Mouse (Mus musculus): ENCODE measurements around the gene Gm20388. TPM values are rescaled to one million over a fixed set of nuclear protein-coding genes. Genes with fewer than 3 reads are reported as not detected.

The Gm20388 gene
- total and polyA plus RNA-seq, 2 experiments from 2014 or later = 17.3 TPM; not detected in 1

GRCm38 (mm10) chr8:122906463-122907021 is 2995.9 kb downstream of the Gm20388 start:
- 3% methylated on average over 6 of the region's 6 CpGs for WGBS
- peak overlapping the region; percentile 26; the same call in 1 of the 2 replicates for H3K4me3 ChIP-seq (ENCODE audit: low read depth, low read length)
- no peaks in the 10 kb centered on the region for H3K27me3 ChIP-seq (ENCODE audit: control insufficient read depth, insufficient read depth, low read length)
- TF ChIP-seq EP300 (IDR thresholded peaks at IDR 0.05; ENCODE audit: low read depth) (no peak), CTCF (IDR thresholded peaks at IDR 0.05; ENCODE audit: low read depth) (peak; percentile 92)
- ATAC-seq (ENCODE audit: insufficient read depth, low read depth) = peak; percentile 87
- peaks cover 14% of the 10 kb centered on the region for H3K36me3 ChIP-seq (replicated peaks; ENCODE audit: control insufficient read depth, insufficient read depth, low read length)
- peak overlapping the region; percentile 13; the same call in 1 of the 2 replicates for H3K27ac ChIP-seq (ENCODE audit: low read depth)
- peak overlapping the region; percentile 46 for H3K4me2 ChIP-seq (ENCODE audit: low read depth, low read length)
- no peaks in the 10 kb centered on the region for H3K4me1 ChIP-seq (ENCODE audit: control insufficient read depth, insufficient read depth)
- H3K9me3 ChIP-seq (replicated peaks; ENCODE audit: control insufficient read depth, low read length) = no peaks in the 10 kb centered on the region
- no peak overlapping the region for H3K9ac ChIP-seq (replicated peaks; ENCODE audit: low read depth, low read length)
- DNase-seq (ENCODE audit: low spot score) = peak; percentile 91

- Histone ChIP-seq H3K9ac (replicated peaks; ENCODE audit: low read depth, low read length) (no peak overlapping the region), H3K9me3 (replicated peaks; ENCODE audit: control insufficient read depth, low read length) (no peaks in the 10 kb centered on the region), H3K4me1 (ENCODE audit: control insufficient read depth, insufficient read depth) (peaks cover 15% of the 10 kb centered on the region), H3K4me3 (ENCODE audit: low read depth, low read length) (no peak overlapping the region), H3K27ac (ENCODE audit: low read depth) (no peak overlapping the region), H3K36me3 (replicated peaks; ENCODE audit: control insufficient read depth, insufficient read depth, low read length) (peaks cover 36% of the 10 kb centered on the region), H3K27me3 (ENCODE audit: control insufficient read depth, insufficient read depth, low read length) (no peaks in the 10 kb centered on the region), H3K4me2 (ENCODE audit: low read depth, low read length) (no peak overlapping the region)
- WGBS = 70% methylated on average over 3 of the region's 3 CpGs
- ATAC-seq (ENCODE audit: insufficient read depth, low read depth) (no peak), DNase-seq (ENCODE audit: low spot score) (no peak)
- TF ChIP-seq EP300 (IDR thresholded peaks at IDR 0.05; ENCODE audit: low read depth) (no peak), CTCF (IDR thresholded peaks at IDR 0.05; ENCODE audit: low read depth) (no peak)
Measured at GRCm38 (mm10) chr8:122912150-122912549, 3001.5 kb downstream of the Gm20388 start.

GRCm38 (mm10) chr8:122912871-122913270 is 3002.2 kb downstream of the Gm20388 start:
- no peak overlapping the region for H3K4me3 ChIP-seq (ENCODE audit: low read depth, low read length)
- DNase-seq (ENCODE audit: low spot score) (no peak), ATAC-seq (ENCODE audit: insufficient read depth, low read depth) (no peak)
- H3K27me3 ChIP-seq (ENCODE audit: control insufficient read depth, insufficient read depth, low read length) = no peaks in the 10 kb centered on the region
- peaks cover 22% of the 10 kb centered on the region for H3K4me1 ChIP-seq (ENCODE audit: control insufficient read depth, insufficient read depth)
- no peak overlapping the region for H3K27ac ChIP-seq (ENCODE audit: low read depth)
- H3K9ac ChIP-seq (replicated peaks; ENCODE audit: low read depth, low read length) = no peak overlapping the region
- no peak overlapping the region for H3K4me2 ChIP-seq (ENCODE audit: low read depth, low read length)
- peaks cover 33% of the 10 kb centered on the region for H3K36me3 ChIP-seq (replicated peaks; ENCODE audit: control insufficient read depth, insufficient read depth, low read length)
- WGBS = 89% methylated on average over 4 of the region's 4 CpGs
- TF ChIP-seq CTCF (IDR thresholded peaks at IDR 0.05; ENCODE audit: low read depth) = no peak
- no peak for TF ChIP-seq EP300 (IDR thresholded peaks at IDR 0.05; ENCODE audit: low read depth)
- no peaks in the 10 kb centered on the region for H3K9me3 ChIP-seq (replicated peaks; ENCODE audit: control insufficient read depth, low read length)

GRCm38 (mm10) chr8:122916766-122917165 is 3006.1 kb downstream of the Gm20388 start:
- 24% methylated on average over 3 of the region's 3 CpGs for WGBS
- DNase-seq (ENCODE audit: low spot score) (no peak), ATAC-seq (ENCODE audit: insufficient read depth, low read depth) (no peak)
- H3K4me2 ChIP-seq (ENCODE audit: low read depth, low read length) = no peak overlapping the region
- H3K27me3 ChIP-seq (ENCODE audit: control insufficient read depth, insufficient read depth, low read length) = no peaks in the 10 kb centered on the region
- no peak overlapping the region for H3K9ac ChIP-seq (replicated peaks; ENCODE audit: low read depth, low read length)
- H3K36me3 ChIP-seq (replicated peaks; ENCODE audit: control insufficient read depth, insufficient read depth, low read length) = peaks cover 22% of the 10 kb centered on the region
- no peaks in the 10 kb centered on the region for H3K9me3 ChIP-seq (replicated peaks; ENCODE audit: control insufficient read depth, low read length)
- peak overlapping the region; percentile 79 for H3K27ac ChIP-seq (ENCODE audit: low read depth)
- no peak overlapping the region for H3K4me3 ChIP-seq (ENCODE audit: low read depth, low read length)
- TF ChIP-seq EP300 (IDR thresholded peaks at IDR 0.05; ENCODE audit: low read depth) (no peak), CTCF (IDR thresholded peaks at IDR 0.05; ENCODE audit: low read depth) (no peak)
- peaks cover 46% of the 10 kb centered on the region for H3K4me1 ChIP-seq (ENCODE audit: control insufficient read depth, insufficient read depth)

- ATAC-seq (ENCODE audit: insufficient read depth, low read depth) (peak; percentile 90), DNase-seq (ENCODE audit: low spot score) (peak; percentile 74)
- Histone ChIP-seq H3K4me3 (ENCODE audit: low read depth, low read length) (no peak overlapping the region), H3K9ac (replicated peaks; ENCODE audit: low read depth, low read length) (0 out of 2 replicates have a peak overlapping the region, but pooled peaks have one; percentile 21), H3K9me3 (replicated peaks; ENCODE audit: control insufficient read depth, low read length) (no peaks in the 10 kb centered on the region), H3K4me2 (ENCODE audit: low read depth, low read length) (peak overlapping the region; percentile 37), H3K4me1 (ENCODE audit: control insufficient read depth, insufficient read depth) (peaks cover 49% of the 10 kb centered on the region), H3K27ac (ENCODE audit: low read depth) (peak overlapping the region; percentile 79), H3K36me3 (replicated peaks; ENCODE audit: control insufficient read depth, insufficient read depth, low read length) (peaks cover 19% of the 10 kb centered on the region), H3K27me3 (ENCODE audit: control insufficient read depth, insufficient read depth, low read length) (no peaks in the 10 kb centered on the region)
- TF ChIP-seq CTCF (IDR thresholded peaks at IDR 0.05; ENCODE audit: low read depth) (no peak), EP300 (IDR thresholded peaks at IDR 0.05; ENCODE audit: low read depth) (no peak)
- WGBS = 13% methylated on average over 11 of the region's 11 CpGs
Measured at GRCm38 (mm10) chr8:122917531-122918392, 3007.1 kb downstream of the Gm20388 start.
